Mouse (Mus musculus) bone marrow macrophage, adult 2 months (primary cell): Measurements from ENCODE around the gene Gabbr2.

ENCODE experiments used
- CTCF ChIP-seq: IDR thresholded peaks from 2 replicates; pipeline ENCODE4 v1.5.1; 2012; ENCODE audit warnings: low read depth, mild to moderate bottlenecking, low read length, moderate library complexity
- POLR2A ChIP-seq: IDR thresholded peaks from 2 replicates; pipeline ENCODE4 v1.6.1; 2012; ENCODE audit warnings: mild to moderate bottlenecking, low read depth, low read length, borderline replicate concordance

DNA sequence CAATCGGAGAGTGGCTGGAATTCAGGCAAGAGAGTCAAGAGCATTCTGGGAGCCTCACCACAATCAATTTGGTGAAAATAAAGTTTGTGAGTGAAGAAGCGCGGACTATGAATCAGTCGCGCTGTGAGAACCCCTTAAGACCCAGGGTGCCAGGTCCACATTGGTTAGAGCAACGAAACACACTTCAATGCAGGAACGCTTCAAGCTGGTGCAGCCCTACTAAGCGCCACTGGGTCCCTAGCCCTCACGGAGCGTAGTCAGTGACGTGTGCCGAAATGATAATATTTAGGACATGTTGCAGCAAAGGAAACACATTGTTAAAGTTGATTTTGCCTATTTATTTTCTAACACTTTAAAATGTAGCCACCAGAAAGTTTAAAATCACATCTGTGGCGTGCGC, 156.6 kb downstream of the Gabbr2 start:
- no peak for TF ChIP-seq CTCF
- TF ChIP-seq POLR2A: no peak
